Mouse (Mus musculus): ENCODE data around the gene Casp3. TPM values are rescaled to one million over a fixed set of nuclear protein-coding genes. Genes with fewer than 3 reads are reported as not detected.
A peak's percentile ranks its signal among the peaks of the same experiment; 100 is the strongest.

Gene Casp3
- total RNA-seq, 4 experiments from 2014 or later = 12.0 to 15.0 (median 13.5) TPM

DNA sequence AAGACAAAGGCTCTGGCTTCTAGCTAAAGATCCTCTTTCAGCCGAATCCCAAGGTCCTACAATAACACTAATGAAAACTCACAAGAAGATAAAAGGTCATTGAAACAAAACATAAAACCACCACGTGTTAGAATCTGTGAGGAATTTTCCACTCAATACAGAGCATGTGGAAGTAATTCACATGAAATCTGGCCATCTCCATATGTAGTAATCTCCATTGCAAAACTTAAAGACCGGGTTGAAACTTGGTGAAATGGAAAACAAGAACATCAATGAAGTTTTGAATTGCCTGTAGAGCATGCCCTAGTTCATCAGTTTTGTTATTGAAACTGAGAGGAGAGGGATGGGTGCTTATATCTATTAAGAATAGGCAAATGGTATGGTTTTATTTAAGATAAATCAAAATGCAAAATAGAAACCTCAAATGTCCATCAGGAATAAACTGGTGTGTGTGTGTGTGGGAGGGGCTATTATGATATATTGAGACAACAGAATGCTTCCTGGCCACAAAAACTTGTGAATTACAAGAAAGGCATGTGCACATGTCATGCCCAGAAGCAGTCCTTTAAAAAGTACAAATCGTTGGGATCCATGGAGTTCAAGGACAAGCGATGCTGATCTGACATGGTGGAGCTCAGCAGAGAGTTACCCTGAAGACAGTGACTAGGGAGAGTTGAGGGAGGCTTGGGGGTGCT is 63.7 kb downstream of the Casp3 start:
- no peak for DNase-seq (ENCODE audit: low spot score in 2 of 2)

GRCm38 (mm10) chr8:46686664-46687336 is 69.7 kb downstream of the Casp3 start:
- DNase-seq (ENCODE audit: low spot score in 2 of 2) = peak; percentile 91

Other genes with a start within 250 kb of the Casp3 start
- gene Acsl1, start 146.3 kb upstream of the Casp3 start, total RNA-seq (2022) = 10 to 100 TPM; 50.1 to 55.8 (median 53.3) TPM
- 1 to 10 TPM; 2.1 to 5.7 (median 3.1) TPM for gene Cenpu, start 65.3 kb upstream of the Casp3 start, total RNA-seq (2022)
- gene Primpol, start 79 bp upstream of the Casp3 start, total RNA-seq (2022) = 1 to 10 TPM; 4.5 to 6.3 (median 5.2) TPM
- 10 to 100 TPM; 56.2 to 72.4 (median 57.3) TPM for gene Irf2, start 122.4 kb downstream of the Casp3 start, total RNA-seq (2022)